Mouse (Mus musculus) telencephalon, adult 2 months (tissue): ENCODE measurements around the gene Rasgef1c.
A peak's percentile ranks its signal among the peaks of the same experiment; 100 is the strongest.

ENCODE experiments used
- DNase-seq: peaks from one replicate; pipeline ENCODE4 v3.0.0-alpha.2; 2011; ENCODE audit warnings: low read depth, low spot score

Rasgef1c gene

DNA sequence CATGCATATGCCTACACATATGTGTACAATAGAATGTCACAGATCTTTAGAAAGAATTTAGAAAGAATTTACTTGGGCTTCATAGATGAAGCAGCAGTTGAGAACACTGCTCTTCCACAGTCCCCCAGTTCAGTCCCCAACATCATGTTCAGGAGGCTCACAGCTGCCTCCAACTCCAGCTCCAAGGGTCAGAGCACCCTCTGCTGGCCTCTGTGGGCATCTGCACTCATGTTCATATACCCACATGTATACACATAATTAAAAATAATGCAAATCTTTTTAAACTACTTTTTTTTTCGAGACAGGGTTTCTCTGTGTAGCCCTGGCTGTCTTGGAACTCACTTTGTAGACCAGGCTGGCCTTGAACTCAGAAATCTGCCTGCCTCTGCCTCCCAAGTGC is 73.0 kb downstream of the Rasgef1c start:
- DNase-seq = no peak

DNA sequence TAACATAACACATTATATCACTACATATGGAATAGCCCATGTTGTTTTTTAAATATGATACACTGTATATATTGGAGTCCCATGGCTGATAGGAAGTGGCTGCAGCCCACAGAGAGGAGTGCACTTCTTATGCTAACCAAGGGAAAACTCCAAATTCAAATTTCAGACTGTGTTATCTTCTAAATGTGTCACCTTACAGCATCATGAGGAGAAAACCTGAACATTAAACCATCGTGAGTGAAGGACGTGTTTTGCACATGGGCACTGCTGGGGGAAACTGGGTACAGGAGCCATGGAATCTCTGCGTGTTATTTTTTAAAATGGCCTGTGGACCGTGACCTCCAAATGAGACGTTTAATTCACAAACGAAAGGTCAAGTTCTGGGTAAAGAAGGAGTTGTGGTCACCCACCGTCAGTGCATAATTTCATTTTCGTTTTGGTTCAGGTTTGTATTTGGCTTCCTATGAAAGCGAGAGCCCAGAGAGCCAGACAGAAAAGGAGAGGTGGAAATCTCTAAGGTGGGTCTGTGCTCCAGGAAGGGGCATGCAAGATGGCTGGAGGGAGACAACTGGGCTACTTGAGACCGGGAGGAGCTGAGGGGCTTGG is 76.4 kb downstream of the Rasgef1c start:
- no peak for DNase-seq

DNA sequence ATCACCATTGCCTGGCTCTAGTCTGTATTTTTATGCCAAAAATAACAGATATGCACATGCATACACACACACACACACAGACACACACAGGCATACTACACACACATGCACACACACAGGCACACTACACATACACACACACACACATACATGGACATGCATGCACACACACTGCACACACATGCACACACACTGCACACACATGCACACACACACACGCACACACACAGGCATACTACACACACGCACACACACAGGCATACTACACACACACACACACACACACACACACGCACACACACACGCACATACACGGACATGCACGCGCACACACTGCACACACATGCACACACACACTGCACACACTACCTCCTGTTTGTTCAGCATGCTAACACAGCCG is 77.3 kb downstream of the Rasgef1c start:
- no peak for DNase-seq

DNA sequence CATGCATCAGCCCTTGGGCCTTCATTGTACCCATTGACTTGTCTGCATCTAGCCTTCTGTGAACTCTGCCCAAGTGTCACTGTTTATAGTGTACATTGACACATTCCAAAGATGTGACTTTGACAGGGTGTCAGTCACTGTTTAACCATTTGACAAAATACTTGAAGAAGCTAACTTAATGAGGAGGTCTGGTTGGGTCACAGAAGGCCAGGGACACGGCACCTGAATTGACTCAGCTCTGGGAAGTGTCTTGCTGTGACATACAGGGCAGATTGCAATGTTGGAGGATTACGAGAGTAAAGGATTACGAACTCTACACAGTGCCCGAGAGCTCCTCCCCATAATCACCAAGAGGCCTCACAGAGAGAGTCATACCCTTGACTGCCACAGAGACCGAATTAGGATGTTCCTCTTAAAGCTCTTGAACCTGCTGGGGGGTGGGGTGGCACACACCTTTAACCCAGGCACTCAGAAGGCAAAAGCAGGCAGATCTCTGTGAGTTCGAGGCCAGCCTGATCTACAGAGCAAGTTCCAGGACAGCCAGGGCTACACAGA is 79.1 kb downstream of the Rasgef1c start:
- no peak for DNase-seq

DNA sequence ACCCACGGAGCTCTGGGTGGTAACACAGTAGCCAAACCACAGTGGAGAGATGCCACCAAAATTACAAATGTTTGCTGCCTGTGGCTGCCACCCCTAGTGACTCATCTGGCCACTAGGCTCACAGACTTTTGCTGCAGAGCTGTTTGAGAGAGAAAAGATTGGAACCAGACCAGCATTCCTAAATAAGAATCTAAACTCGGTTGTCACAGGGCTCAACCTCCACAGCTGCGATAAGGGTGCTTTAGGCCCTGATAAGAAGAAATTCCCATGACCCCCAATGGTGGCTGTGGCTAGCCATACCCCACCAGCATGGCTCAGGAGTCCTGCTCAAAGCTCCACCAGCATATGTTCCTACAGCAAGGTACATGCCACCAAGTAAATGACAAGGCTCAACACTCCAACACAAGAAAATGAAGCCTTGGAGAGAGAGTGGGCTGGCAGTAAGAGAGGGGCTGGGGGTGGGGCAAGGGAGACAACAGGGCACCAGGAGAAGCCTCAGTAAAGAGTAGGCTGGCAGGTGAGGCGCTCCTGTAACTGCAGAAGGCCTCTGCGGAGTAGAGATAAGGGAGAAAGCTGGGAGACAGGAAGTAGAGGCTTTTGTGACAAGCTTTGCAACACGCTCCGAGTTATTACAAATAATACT is 79.8 kb downstream of the Rasgef1c start:
- no peak for DNase-seq

DNA sequence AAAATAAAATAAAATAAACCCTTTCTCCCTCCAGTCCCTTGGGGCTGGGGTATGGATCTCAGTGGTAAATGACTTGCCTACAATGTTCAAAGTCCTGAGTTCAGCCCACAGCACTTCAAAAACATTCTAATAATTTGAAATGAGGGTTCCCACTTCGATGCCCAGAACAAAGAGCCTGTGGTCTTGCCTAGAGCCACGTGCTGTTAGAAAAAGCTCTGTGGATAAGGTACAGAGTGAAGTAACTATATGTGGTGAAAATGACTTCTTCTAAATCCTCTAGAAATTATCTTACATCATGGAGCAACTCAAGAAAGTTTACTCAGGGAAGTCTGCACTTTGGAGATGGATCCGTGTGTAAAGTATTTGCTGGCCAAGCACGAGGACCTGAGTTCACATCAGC is 80.5 kb downstream of the Rasgef1c start:
- DNase-seq = no peak

DNA sequence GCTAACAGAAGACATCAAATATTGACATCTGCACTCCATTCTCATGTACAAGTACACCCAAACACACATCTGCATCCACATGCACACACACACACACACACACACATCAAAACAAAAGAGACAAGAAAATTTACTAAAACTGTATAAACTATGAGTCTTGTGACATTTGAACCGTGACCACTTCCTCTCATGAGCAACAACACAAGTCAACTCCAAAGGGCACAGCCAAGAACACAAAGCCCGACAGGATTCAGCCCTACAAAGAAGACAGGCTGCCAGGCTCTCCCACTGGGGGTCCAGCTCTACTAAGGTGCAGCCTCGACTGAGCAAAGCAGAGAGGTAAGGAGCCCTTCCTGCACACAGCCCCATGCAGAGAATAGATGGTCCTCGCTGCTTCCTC is 81.2 kb downstream of the Rasgef1c start:
- no peak for DNase-seq

DNA sequence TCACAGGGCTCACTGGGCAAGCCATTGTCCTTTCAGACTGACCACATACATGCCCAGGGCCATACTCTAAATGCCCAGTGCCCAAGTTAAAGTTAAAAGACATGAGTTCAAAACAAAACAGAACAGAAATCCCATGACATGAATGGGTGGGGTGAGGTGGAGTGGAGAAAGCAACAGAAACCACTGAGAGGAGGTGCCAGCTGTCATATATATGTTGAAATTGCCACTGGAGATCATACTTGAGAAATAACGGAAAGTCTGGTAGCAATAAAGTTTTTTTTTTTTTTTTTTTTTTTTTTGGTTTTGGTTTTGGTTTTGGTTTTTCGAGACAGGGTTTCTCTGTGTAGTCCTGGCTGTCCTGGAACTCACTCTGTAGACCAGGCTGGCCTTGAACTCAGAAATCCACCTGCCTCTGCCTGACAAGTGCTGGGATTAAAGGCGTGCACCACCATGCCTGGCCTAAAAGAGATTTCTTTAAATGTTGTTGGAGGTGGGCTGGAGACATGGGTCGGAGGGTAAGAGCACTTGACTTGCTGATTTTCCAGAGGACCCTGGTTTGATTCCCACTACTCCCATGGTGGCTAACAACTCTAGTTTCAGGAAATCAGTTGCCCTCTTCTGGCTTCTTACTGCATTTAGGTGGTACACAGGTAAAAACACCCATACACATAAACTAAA is 82.4 kb downstream of the Rasgef1c start:
- DNase-seq = no peak

DNA sequence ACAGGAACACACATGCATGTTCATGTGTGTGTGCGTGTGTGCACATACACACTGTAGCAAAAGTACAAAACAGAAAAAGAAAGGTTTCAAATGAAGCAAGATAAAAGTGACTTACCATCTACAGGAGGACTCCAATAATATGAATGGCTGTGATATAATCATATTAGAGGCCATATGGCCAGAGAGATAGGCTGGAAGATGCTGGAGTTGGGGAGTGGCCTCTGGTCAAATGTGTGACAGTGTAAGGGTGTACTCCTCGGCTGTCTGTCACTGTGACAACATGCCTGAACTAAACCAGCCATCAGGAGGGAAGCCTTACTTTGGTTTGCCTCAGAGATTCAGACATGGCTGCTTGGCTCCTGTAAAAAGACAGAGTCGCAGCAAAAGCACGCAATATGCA is 83.4 kb downstream of the Rasgef1c start:
- DNase-seq = no peak

DNA sequence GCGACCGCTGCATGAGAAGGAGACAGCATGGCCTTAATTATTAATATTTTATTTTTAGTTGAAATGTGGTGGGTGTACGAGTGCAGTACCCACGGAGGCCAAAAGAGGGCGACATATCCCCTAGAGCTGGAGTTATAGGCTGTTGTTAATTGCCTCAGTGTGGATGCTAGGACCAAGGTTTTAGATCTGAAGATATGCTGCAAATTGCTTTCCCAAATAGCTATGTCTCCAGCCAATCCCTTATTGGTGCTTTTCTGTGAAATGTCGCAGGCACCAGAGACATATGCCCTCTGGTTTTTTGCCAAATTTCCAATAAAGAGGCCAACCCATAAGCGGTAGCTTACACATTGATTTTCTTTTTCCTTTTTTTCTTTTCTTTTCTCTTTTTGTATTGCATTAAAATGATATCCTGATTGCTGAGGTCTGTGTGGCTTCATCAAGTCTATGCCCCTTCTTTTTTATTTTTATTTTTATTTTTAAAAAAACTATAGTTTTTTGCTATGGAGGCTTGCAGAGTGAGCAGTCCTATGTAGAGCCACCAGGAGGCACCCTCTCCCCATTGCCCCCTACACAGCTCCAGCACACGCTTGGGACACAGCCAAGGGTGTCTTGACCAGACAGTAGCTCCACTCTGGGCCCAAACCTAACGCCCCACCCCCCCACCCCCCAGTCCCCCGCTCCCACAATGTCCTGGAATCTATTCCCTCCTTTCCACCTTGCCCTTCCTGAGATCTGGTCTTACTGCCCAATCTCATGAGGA is 84.8 kb downstream of the Rasgef1c start:
- DNase-seq = peak; percentile 26

DNA sequence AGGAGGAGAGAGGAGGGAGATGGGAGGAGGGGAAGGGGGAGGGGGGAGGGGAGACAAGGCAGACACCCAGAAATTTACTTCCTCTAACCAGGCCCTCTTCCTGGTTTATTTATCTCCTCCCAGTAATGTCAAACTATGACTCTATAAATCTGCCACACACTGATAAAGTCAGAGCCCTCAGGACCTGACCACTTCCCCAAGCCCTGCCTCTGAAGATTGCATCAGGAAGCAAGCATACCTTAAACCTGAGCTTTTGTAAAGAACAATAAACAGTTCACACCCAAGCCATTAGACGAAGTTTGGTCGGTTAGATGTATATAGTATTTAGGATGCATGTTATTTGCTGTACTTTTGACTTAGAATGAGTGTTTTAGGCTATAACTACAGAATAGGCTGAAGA is 92.9 kb downstream of the Rasgef1c start:
- no peak for DNase-seq

DNA sequence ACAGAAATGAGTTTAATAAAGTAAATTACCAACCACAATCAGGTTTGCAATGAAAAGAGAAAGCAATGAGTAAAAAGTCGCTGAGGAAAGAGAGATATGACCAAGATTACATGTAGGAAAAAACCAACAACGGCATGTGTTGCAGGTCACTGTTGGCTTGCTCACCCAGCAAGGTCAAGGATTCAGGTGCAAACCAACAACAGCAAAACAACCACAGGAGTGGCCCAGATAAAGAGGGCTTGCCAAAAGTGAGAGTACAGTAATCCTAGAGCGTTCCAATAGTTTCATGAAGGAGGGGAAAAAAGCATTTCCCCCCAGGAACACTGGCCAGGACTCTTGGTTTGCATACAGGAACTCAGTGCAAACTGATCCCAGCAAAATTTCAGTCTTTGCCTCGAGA is 94.8 kb downstream of the Rasgef1c start:
- no peak for DNase-seq

DNA sequence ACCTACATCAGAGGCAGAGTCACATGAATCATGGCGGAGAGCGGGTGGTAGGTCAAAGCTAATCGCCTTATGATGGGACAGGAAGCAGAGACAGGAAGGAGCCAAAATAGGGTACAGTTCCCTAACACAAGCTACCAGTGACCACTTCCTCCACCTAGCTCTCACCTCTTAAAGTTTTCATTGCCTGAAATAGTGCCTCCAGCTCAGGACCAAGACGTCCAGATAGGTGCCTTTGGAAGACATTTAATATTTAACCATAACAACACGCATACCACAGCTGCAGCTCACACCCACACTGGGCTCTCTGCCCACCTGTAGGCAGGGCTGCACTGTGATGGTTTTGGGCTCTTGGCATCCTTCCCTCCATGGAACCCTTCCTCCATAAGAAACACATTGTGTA is 95.7 kb downstream of the Rasgef1c start:
- peak; percentile 23 for DNase-seq

DNA sequence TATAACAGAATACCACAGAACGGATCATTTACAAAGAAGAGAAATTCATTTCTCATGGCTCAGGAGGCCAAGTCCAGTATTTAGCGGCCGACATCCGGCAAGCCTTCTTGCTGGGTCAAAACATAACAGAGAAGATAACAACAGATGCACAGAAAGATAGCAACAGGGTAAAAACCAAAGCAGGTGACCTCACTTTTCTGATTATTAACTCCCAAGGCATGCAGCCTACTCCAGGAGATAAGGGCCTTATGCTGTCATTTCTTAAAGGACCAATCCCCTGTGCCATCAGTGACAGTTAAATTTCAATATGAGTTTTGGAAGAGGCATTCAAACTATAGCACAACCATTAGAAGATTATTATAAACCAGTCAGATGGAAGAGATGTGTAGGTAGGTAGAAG is 101.2 kb downstream of the Rasgef1c start:
- no peak for DNase-seq

DNA sequence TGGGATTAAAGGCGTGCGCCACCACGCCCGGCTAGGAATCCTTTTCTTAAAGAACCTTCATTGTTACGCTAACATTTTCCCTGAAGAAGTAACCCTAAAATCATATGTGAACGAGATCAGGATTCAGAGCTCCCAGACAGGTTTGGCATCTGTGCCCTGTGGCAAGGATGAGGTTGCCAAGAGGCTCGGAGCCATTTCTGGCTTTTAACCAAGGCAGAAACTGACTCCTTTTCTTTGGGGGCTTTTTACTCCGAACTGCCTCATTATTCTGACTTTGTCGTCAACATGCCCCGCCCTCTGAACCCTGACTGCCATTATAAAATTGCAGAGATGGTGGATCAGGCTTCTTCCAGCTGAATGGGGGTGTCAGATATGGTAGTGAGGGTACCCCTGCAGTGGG is 106.1 kb downstream of the Rasgef1c start:
- no peak for DNase-seq

DNA sequence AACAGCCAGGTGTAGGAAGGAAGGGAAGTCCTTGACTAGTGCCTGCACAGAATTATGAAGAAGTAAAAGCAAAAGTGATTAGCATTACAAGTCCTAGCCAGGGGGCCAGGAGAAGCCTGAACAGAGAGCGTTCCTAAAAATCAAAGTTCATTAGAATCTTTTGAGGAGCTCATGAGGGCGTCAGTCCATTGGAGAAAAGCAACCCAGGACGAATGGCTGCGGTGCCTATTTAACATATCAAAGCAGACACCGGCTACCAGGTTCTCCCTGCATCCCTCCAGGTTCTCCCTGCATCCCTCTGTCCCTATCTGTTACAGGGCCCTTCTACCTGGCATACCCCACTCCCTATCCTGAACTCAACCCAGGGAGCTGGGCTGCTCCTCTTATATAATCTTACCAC is 106.6 kb downstream of the Rasgef1c start:
- DNase-seq = no peak

DNA sequence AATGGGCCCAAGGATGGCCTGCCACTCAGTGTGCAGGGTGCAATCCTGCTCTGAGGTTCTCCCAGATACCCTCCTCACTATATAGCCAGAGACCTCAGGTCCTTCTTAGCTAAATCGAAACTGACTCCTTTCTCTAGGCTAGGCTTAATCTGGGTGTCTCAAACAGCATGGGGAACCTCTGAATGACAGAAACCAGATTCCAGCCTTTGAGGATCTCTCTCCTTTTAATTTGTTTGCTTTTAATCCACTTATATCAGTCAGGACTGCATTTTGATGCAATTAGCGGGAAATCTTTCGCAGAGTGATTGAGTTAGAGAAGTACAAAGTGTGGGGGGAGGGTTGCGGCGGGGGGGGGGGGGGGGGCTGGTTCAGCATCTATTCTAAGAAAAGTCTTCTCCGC is 111.4 kb downstream of the Rasgef1c start:
- DNase-seq = no peak

DNA sequence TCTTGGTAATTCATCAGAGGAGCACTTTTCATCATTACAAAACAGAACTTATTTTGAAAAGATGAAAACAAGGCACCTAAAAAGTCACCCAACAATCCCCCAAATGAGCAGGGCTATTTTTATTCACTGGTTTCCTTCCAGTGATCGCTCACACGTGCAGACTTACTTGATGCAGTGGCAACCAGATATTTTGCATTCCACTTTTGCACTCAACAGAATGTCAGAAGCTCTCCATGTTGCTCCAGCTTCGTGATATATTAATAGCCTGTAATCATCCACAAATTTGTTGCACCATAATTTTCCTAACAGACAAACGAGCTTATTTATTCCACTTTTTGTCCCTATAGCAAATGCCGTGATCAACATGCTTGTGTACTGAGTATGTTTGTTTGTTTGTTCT is 114.9 kb downstream of the Rasgef1c start:
- DNase-seq = no peak

DNA sequence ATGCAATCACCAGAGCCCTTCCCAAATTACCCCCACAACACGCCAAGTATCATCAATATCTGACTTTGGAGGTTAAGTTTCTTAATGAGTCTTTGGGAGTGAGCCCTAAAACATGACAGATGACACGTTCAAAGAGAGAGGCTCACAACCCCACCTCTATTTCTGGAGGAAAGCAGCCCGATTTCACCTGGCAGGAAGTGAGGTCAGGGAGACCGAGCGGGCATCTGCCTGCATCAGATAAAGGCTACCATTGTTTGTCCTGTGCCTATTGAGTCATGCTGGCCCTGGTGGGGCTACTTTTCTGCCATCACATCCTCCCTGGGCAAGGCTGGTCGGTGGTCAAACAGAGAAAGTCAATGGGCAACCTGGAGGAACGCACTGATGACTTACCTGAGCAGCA is 115.9 kb downstream of the Rasgef1c start:
- no peak for DNase-seq

DNA sequence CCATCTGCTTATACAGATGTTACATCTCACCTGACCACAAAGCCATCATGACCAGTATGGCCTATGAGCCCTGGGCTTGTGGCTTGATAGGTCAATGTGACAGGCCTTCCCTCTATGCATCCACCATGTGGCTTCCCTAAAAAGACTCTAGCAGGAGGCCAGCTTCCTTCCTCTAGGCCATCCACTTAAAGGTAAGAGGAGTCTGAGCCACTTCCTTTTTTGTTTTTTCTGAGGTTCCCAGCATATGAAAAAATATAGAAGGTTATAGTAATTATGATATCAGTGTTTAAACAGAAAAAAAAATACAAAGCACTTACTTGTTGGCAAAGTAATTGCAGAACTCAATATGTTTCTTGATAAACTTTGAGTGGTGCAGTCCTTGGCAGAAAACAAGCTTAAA is 117.2 kb downstream of the Rasgef1c start:
- no peak for DNase-seq

DNA sequence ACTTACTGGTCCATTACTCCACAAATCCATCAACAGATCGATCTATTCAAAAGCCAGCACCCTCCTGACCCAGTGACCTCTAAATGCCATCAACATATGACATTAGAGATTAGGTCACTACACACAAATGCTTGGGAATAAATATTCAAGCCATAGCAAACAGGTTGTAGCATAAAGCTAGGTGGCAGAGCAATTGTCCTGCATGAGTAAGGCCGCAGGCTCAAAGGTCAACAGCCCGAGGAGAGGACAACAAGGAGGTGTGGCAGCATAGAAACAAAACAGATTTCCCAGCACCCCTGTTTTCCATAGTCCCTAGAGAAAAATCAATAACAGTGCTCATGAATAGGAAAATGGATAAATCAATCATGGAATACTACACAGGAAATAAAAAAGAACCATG is 120.5 kb downstream of the Rasgef1c start:
- DNase-seq = no peak

DNA sequence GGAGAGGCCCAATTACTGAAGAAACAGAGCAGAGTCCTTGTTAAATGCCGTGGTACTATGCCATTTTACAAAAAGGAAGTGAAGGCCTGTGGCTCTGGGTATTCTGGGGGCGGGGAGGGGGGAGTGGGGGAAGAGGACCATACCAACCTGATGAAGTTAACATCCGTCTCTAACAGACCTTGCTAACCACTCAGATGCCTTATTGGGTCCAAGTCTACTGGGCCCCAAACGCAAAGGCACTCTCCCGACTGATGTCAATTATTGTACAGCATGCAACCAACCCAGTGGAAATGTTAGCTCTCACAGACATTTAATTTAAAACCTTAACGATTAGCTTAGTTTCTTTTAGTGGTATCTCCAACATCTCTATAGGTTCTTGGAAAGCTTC is 122.8 kb downstream of the Rasgef1c start:
- DNase-seq = no peak
